Mouse (Mus musculus) cortical plate, adult 2 months (tissue): ENCODE measurements at regions not wholly inside any gene's neighbourhood (a gene's known extent, or its start where the extent isn't known, plus 50 kb on each side); places are given as distances from the start of the nearest gene placed in this dataset.

Source experiments
- H3K27ac ChIP-seq: fragments of 200-500 bp; 2 replicates; pipeline ENCODE4 v1.5.1; 2012; ENCODE audit warnings: low read length, control low read depth, inconsistent platforms; ENCODE audit not compliant: insufficient read depth
- H3K4me1 ChIP-seq: fragments of 200-500 bp; 2 replicates; pipeline ENCODE4 v1.6.1; 2011; ENCODE audit warnings: low read length; ENCODE audit not compliant: control insufficient read depth, insufficient read depth
- H3K4me3 ChIP-seq: fragments of 200-500 bp; 2 replicates; pipeline ENCODE4 v1.5.1; 2011; ENCODE audit warnings: mild to moderate bottlenecking, low read length, control low read depth; ENCODE audit not compliant: insufficient read depth
- CTCF ChIP-seq: fragments of 200-500 bp; IDR thresholded peaks from 2 replicates; pipeline ENCODE4 v1.5.1; 2011; ENCODE audit warnings: mild to moderate bottlenecking, control low read depth, low read length; ENCODE audit not compliant: insufficient read depth; ENCODE audit errors: extremely low read depth
- POLR2A ChIP-seq: fragments of 200-500 bp; IDR thresholded peaks from 2 replicates; pipeline ENCODE4 v1.6.1; 2011; ENCODE audit warnings: mild to moderate bottlenecking, low read length, control low read depth; ENCODE audit not compliant: insufficient read depth; ENCODE audit errors: extremely low read depth

- no peak overlapping the region for H3K27ac ChIP-seq
- TF ChIP-seq CTCF: no peak
- TF ChIP-seq POLR2A: no peak
- H3K4me1 ChIP-seq: no peaks in the 10 kb centered on the region
- no peak overlapping the region for H3K4me3 ChIP-seq
Observed at GRCm38 (mm10) chr4:153321085-153321484, 161.5 kb downstream of the Ajap1 start.

- Histone ChIP-seq H3K27ac (no peak overlapping the region), H3K4me3 (no peak overlapping the region), H3K4me1 (no peaks in the 10 kb centered on the region)
- TF ChIP-seq POLR2A (no peak), CTCF (no peak)
Observed at GRCm38 (mm10) chr4:153320602-153321001, 162.0 kb downstream of the Ajap1 start.

GRCm38 (mm10) chr4:153316964-153317724 is 165.5 kb downstream of the Ajap1 start:
- TF ChIP-seq CTCF (no peak), POLR2A (no peak)
- no peak overlapping the region for H3K4me3 ChIP-seq
- no peaks in the 10 kb centered on the region for H3K4me1 ChIP-seq
- H3K27ac ChIP-seq: no peak overlapping the region

- TF ChIP-seq CTCF: no peak
- TF ChIP-seq POLR2A: no peak
- Histone ChIP-seq H3K4me1 (no peaks in the 10 kb centered on the region), H3K27ac (no peak overlapping the region), H3K4me3 (no peak overlapping the region)
Observed at GRCm38 (mm10) chr4:153316519-153316918, 166.1 kb downstream of the Ajap1 start.

GRCm38 (mm10) chr4:153313961-153314360 is 168.7 kb downstream of the Ajap1 start:
- TF ChIP-seq POLR2A (no peak), CTCF (no peak)
- Histone ChIP-seq H3K27ac (no peak overlapping the region), H3K4me1 (peaks cover 4% of the 10 kb centered on the region; the same call in 1 of the 2 replicates), H3K4me3 (no peak overlapping the region)

- Histone ChIP-seq H3K27ac (no peak overlapping the region), H3K4me3 (no peak overlapping the region), H3K4me1 (peaks cover 4% of the 10 kb centered on the region; the same call in 1 of the 2 replicates)
- TF ChIP-seq CTCF (no peak), POLR2A (no peak)
Observed at GRCm38 (mm10) chr4:153311574-153311973, 171.0 kb downstream of the Ajap1 start.

- TF ChIP-seq CTCF (no peak), POLR2A (no peak)
- Histone ChIP-seq H3K4me3 (no peak overlapping the region), H3K4me1 (peaks cover 4% of the 10 kb centered on the region; the same call in 1 of the 2 replicates), H3K27ac (no peak overlapping the region)
Observed at GRCm38 (mm10) chr4:153310641-153311040, 172.0 kb downstream of the Ajap1 start.

GRCm38 (mm10) chr4:153303521-153303920 is 179.1 kb downstream of the Ajap1 start:
- Histone ChIP-seq H3K27ac (no peak overlapping the region), H3K4me1 (no peaks in the 10 kb centered on the region), H3K4me3 (no peak overlapping the region)
- TF ChIP-seq POLR2A (no peak), CTCF (no peak)

GRCm38 (mm10) chr4:153302855-153303254 is 179.8 kb downstream of the Ajap1 start:
- Histone ChIP-seq H3K27ac (no peak overlapping the region), H3K4me1 (no peaks in the 10 kb centered on the region), H3K4me3 (no peak overlapping the region)
- TF ChIP-seq POLR2A (no peak), CTCF (no peak)

GRCm38 (mm10) chr4:153298277-153298676 is 184.3 kb downstream of the Ajap1 start:
- Histone ChIP-seq H3K27ac (no peak overlapping the region), H3K4me1 (no peaks in the 10 kb centered on the region), H3K4me3 (no peak overlapping the region)
- TF ChIP-seq CTCF (no peak), POLR2A (no peak)
